Mouse (Mus musculus): ENCODE results near the gene Tfap2a.

The Tfap2a gene

DNA sequence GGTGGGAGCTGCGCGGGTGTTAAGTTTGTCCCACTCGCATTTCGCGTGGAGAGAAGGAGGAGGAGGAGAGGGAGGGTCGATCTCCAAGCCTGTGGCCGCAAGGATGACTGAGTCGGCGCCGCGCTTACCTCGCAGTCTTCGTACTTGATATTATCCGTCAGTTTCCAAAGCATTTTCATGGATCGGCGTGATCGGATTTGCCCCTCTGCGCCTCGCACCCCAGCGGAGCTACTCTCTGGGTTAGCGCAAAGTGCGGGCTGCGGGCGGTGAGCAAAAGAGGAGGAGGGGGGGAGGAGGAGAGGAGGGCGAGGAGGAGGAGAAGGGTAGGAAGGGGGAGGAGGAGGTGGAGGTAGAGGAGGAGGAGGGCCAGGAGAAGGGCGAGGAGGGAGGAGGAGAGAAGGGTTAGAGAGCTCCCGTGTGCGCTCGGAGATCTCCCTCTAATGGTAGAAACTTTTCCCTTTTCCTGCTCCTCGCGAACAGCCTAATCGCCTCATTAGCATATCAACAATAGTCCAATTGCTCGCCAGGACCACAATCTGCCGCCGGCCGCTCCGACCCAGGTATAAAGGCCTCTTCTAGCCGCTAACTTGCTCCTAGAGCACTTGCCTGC, 4.5 kb downstream of the Tfap2a start:
- peak; percentile 34 for DNase-seq

GRCm38 (mm10) chr13:40732816-40733541, 5.2 kb downstream of the Tfap2a start:
- no peak for DNase-seq

- no peak for DNase-seq
Observed at GRCm38 (mm10) chr13:40732085-40732484, 6.1 kb downstream of the Tfap2a start.

DNA sequence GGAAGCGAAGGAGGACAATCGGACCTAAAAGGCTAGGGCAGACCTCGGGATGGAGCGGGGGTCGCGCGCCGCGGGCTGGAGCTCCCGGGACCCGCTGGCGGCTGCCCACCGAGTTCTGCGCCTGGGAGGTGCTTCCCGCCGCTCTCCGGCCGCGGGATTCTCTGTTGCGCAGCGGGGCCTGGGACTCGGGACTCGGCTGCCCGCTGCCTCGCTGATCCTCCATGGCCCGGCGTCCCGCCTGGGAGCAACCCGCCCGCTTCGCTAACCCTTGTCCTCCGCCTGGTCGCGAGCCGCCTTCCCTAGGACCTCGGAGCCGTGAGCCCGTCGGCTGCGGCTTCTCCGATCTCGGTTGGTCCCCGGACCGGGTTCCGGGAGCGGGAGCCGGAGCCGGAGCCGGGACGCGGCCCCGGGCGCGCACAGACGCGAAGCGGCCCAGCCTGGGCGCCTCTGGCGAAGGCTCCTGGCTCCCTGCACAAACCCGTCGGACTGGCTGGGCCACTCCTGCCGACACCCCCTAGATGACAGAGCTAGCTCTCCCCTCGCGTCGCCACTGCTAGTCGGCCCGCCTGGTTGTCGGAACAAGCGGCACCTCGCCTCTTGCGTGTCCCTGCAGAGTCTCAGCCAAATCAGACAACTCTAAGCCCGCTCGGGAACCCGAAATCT, 6.9 kb downstream of the Tfap2a start:
- no peak for DNase-seq

- DNase-seq, result peak; percentile 33
Observed at GRCm38 (mm10) chr13:40730651-40731178, 7.5 kb downstream of the Tfap2a start.

- no peak for DNase-seq
Observed at GRCm38 (mm10) chr13:40729592-40730431, 8.4 kb downstream of the Tfap2a start.

GRCm38 (mm10) chr13:40729037-40729436, 9.1 kb downstream of the Tfap2a start:
- no peak for DNase-seq

DNA sequence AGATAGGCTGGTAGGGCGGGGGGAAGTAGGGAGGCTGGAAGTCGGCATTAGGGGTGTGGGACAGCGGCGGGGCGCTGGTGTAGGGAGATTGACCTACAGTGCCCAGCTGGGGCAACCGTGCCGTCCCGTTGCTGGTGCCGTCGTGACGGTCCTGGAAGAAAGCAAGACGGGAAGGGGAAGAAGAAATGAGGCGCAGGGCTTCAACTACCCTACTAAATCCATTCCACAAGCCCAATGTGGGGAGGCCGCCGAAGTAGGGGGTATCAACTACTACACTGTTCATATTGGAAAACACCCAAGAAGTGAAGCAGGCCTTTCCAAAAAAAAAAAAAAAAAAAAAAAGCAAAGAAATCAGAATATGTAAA, 9.6 kb downstream of the Tfap2a start:
- no peak for DNase-seq

GRCm38 (mm10) chr13:40727731-40728625, 10.2 kb downstream of the Tfap2a start:
- no peak for DNase-seq

- no peak for DNase-seq
Observed at GRCm38 (mm10) chr13:40725924-40726323, 12.3 kb downstream of the Tfap2a start.

DNA sequence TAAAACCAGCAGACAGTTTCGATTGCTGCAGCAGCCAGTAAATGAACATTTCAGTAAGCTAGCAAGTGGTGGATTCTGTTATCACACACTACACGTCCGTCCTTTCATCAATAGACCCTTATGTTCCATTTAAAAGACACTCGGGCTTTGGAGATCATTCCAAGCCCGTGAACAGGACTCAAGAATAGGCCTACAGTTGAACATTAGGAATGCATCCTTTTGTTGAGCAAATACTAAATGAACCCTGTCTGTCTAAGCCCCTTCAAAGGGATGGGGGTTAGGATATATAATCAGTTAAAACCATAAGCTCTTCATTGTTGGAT, 14.6 kb downstream of the Tfap2a start:
- no peak for DNase-seq

DNA sequence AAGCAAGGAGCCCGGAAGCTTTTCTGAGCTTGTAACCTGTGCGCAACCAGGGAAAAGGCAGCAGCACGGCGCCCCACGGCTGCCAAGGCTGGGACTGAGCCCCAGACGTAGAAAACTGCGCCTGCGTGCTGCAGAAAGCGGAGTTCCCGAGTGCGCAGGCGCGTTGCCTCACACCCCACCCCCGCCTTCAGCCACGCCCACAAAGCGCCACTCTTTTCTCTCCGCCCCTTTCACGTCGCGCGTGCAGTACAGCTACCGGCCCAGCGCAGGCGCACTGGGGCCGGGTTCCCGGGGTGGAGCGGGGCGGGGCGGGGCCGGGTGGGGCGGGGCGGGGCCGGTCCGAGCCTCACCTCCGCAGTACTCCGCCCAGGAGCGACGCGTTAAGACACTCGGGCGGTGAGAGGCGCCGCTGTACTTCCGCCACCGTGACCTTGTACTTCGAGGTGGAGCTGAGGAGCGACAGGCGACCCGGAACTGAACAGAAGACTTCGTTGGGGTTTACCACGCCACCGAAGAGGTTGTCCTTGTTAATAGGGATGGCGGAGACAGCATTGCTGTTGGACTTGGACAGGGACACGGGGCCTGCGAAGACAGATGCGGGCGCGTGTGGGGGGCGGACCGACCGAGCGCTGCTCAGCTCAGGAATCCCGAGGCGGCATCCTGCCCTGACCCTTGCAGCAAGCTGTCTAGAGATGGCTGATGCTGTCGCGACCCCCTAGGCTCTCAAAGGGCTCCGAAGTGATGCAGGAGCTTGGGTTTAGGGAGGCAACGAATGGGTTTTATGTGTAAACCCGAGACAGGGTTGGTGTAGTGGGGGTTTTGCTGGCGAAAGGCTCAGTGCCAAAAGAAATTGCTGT, 15.2 kb downstream of the Tfap2a start:
- DNase-seq, result peak; percentile 77

GRCm38 (mm10) chr13:40719741-40720082, 18.5 kb downstream of the Tfap2a start:
- DNase-seq, result no peak

DNA sequence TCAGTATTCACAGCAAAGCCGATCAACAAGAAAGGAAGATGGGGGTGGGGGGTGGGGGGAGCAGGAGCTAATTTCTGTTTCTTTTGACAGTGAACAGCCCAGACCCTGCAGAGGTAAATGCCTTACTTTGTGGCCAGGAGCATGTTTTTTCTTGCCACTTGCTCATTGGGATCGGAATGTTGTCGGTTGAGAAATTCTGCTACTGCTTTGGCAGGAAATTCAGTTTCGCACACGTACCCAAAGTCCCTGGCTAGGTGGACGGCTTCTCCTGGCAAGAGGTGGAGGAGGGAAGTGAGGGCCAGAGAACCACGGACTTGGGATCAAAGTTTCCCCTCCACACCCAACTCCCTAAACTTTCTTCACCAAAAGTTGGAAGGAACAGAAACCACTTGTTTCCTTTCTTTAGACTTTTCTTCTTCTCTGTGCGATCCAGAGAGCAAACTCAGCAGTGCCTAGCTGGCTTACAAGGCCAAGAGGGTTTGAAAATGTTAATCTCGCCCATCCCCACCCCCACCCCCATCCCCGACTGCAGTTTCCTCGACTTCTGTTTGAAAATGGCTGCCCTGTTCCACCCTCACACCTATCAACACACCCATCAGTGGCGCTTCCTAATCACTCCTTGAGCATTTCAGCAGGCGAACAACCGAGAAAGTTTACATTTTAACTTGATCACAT, 19.0 kb downstream of the Tfap2a start:
- no peak for DNase-seq

DNA sequence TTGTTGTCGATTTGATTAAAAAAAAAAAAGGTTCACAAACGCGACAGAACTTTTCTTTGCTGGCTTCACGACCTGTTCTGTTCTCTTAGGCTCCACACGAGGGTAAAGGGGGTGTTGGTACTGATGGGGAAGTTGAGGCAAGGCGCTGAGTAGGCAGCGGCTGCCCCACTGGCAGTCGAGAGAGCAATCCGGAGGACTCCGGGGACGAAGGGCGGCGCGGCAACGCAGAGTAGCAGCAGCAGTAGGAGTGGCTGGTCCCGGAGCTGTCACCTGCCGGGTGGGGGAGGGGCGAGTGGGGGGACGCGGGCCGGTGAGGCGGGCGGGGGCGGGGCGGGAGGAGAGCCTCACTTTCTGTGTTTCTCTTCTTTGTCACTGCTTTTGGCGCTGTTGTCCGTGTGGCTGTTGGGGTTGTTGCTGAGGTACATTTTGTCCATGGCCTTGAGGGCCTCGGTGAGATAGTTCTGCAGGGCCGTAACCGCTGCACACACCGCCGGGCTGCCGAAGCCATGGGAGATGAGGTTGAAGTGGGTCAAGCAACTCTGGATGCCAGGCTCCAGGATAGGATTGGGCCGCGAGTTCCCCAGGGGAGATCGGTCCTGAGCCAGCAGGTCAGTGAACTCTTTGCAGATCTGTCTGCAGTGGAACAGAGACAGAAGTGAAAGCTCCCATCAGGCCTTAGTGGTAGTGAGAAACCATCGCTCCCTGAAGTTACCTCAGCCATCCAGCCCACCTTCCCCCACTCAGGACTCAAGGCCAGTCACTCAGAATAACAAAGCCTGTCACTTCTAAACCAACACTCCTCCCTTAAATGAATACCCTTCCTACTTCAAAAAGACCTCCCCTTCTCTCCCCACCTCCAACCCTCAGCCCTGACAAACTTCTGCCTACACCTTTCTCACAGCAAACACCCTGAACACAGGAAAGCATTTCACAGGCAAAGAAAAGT, 21.1 kb downstream of the Tfap2a start:
- no peak for DNase-seq

DNA sequence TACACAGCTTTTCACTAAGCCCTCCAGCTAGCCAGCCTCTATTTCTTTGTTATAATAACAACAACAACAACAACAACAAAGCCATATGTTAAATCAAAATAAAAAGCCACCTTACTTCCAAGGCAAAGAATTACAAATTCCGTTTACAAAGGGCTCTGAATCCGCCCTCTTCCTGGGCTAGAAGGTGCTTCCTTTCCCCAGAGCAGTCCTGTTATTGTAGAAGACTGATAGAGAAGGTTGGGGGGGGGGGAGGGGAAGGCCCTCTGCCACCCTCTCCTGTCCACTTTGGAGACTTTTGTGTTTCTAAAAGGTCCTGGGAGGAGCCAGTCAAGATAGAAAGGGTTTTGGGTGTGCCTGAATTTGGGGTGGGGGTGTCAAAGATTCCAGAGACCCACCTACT, 23.6 kb downstream of the Tfap2a start:
- DNase-seq, result no peak

GRCm38 (mm10) chr13:40713681-40714080, 24.5 kb downstream of the Tfap2a start:
- no peak for DNase-seq

DNA sequence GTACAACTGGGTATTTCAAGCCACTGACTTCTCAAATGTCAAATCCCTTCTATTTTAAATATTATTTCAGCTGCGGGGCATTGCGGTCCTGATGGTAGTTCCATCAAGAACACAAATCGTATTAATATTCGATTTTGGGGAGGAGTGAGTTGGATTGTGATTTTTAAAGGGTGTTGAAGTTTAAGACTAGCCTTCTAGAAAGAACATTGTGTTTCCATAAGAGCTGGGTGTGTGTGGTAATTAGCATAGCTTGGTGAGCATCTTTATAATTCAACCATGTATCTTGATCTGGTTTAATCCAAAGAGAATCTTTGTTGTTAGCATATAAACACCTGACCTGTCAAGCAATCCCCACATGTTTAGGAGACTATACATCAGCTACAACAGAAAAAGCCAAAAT, 24.9 kb downstream of the Tfap2a start:
- no peak for DNase-seq

- no peak for DNase-seq
Observed at GRCm38 (mm10) chr13:40712526-40712832, 25.7 kb downstream of the Tfap2a start.

All from cerebellum, adult 9-11 months (tissue).